Mouse (Mus musculus) kidney, postnatal 0 days (tissue): ENCODE data around the gene Ets2. TPM values are rescaled to one million over a fixed set of nuclear protein-coding genes. Genes with fewer than 3 reads are reported as not detected.

Experiments
- ATAC-seq: fragments of 200-750 bp; cut with Nextera tagmentation; replicated peaks from 2 replicates; pipeline ENCODE4 v1.8.0; 2017; ENCODE audit warnings: low read depth, moderate number of reproducible peaks, moderate TSS enrichment, moderate library complexity; ENCODE audit not compliant: low FRiP score
- DNase-seq: peaks from one replicate; pipeline ENCODE4 v3.0.0-alpha.2; 2016; ENCODE audit warnings: low spot score
- H3K27ac ChIP-seq: fragments of 300-500 bp; sonication (generic); 2 replicates; pipeline ENCODE4 v1.5.1; 2014; ENCODE audit warnings: mild to moderate bottlenecking
- H3K27me3 ChIP-seq: fragments of 300-500 bp; sonication (generic); 2 replicates; pipeline ENCODE4 v1.6.1; 2014; ENCODE audit warnings: low read length, mixed read lengths; ENCODE audit not compliant: insufficient read depth
- H3K36me3 ChIP-seq: fragments of 300-500 bp; sonication (generic); 2 replicates; pipeline ENCODE4 v1.6.1; 2014; ENCODE audit warnings: low read length, mixed read lengths; ENCODE audit not compliant: insufficient read depth
- H3K4me1 ChIP-seq: fragments of 300-500 bp; sonication (generic); replicated peaks from 2 replicates; pipeline ENCODE4 v1.6.1; 2014; ENCODE audit warnings: antibody characterized with exemption, low read length, mixed read lengths; ENCODE audit not compliant: insufficient read depth
- H3K4me2 ChIP-seq: fragments of 300-500 bp; sonication (generic); 2 replicates; pipeline ENCODE4 v1.6.1; 2014; ENCODE audit warnings: mild to moderate bottlenecking, low read length, moderate library complexity, mixed read lengths
- H3K4me3 ChIP-seq: fragments of 300-500 bp; sonication (generic); replicated peaks from 2 replicates; pipeline ENCODE4 v1.5.1; 2014; ENCODE audit warnings: low read depth, low read length
- H3K9ac ChIP-seq: fragments of 300-500 bp; sonication (generic); 2 replicates; pipeline ENCODE4 v1.6.1; 2014; ENCODE audit warnings: low read depth, low read length
- H3K9me3 ChIP-seq: fragments of 300-500 bp; sonication (generic); replicated peaks from 2 replicates; pipeline ENCODE4 v1.6.1; 2016; ENCODE audit warnings: low read length, inconsistent platforms, mixed read lengths
- CTCF ChIP-seq: IDR thresholded peaks from 2 replicates; pipeline ENCODE4 v1.5.1; 2016; ENCODE audit warnings: antibody characterized with exemption, low read depth, mild to moderate bottlenecking, moderate library complexity
- WGBS: fragments of 180-500 bp; shearing (Covaris S2); extraction: QIAGEN DNeasy Blood & Tissue Kit; methylation state at CpG from one replicate; pipeline ENCODE4 v1.1.7; 2014; 5-methylcytosine and 5-hydroxymethylcytosine counted together
- polyA plus RNA-seq: library from polyadenylated mRNA; unstranded; fragments of >200 nt; fragmentation: Nextera tagmentation; extraction: Ambion mirVana; gene quantifications from 2 replicates; pipeline ENCODE4 v1.2.1, GENCODE M21; 2015

Gene Ets2
- polyA plus RNA-seq, 1 experiment from 2014 or later = 50.8 TPM

DNA sequence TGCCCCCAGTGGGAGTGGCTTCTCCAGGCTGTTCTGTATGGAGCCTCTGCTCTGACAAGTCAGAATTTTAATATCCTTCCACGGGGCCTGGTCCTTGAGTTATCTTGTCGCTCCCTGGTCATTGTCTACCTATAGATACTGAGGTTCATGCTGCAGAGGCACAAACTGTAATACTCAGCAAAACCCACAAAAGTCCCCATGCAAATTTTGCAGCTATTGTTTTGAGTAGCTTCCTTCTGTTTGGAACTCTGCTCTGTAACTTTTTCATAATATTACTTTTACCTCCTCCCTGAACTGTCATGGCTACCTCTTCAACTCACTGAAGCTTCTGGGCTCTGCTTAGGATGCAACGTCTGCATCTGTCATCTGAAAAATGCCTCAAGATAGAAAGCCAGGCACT is 43.8 kb downstream of the Ets2 start:
- 76% methylated on average over 3 of the region's 3 CpGs for WGBS

DNA sequence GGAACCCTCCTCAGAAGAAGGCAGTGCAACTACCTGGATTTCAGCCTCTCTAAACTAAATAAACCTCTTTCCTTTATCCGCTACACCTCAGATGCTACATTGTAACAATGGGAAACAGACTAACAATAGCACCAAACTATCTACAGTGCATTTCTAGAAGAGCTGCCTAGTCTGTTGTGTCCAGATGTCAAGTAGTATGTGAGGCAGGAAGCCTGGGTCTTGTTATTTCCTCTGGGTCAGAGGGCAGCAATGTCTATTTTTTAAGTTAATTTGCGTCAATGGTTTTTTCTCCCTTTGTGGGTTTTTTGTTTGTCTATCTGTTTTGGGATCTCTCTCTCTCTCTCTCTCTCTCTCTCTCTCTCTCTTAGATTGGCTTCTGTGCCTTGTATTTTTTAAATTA is 44.7 kb downstream of the Ets2 start:
- no peak overlapping the region for H3K4me3 ChIP-seq
- H3K9ac ChIP-seq = no peak overlapping the region
- H3K36me3 ChIP-seq = no peaks in the 10 kb centered on the region
- TF ChIP-seq CTCF = no peak
- no peaks in the 10 kb centered on the region for H3K27me3 ChIP-seq
- peaks cover 4% of the 10 kb centered on the region; the same call in 1 of the 2 replicates for H3K4me1 ChIP-seq
- peak overlapping the region; percentile 31; the same call in 1 of the 2 replicates for H3K27ac ChIP-seq
- WGBS = 73% methylated on average over 2 of the region's 2 CpGs
- no peaks in the 10 kb centered on the region for H3K9me3 ChIP-seq
- peak; percentile 66 for DNase-seq
- no peak for ATAC-seq
- no peak overlapping the region for H3K4me2 ChIP-seq

More for the DNA sequence above, 43.8 kb downstream of the Ets2 start:
- no peak overlapping the region for H3K4me3 ChIP-seq
- no peaks in the 10 kb centered on the region for H3K36me3 ChIP-seq
- no peak overlapping the region for H3K4me2 ChIP-seq
- no peaks in the 10 kb centered on the region for H3K27me3 ChIP-seq
- H3K9me3 ChIP-seq = no peaks in the 10 kb centered on the region
- DNase-seq (no peak), ATAC-seq (no peak)
- TF ChIP-seq CTCF = no peak
- H3K9ac ChIP-seq = no peak overlapping the region
- H3K27ac ChIP-seq = no peak overlapping the region
- peaks cover 4% of the 10 kb centered on the region; the same call in 1 of the 2 replicates for H3K4me1 ChIP-seq

DNA sequence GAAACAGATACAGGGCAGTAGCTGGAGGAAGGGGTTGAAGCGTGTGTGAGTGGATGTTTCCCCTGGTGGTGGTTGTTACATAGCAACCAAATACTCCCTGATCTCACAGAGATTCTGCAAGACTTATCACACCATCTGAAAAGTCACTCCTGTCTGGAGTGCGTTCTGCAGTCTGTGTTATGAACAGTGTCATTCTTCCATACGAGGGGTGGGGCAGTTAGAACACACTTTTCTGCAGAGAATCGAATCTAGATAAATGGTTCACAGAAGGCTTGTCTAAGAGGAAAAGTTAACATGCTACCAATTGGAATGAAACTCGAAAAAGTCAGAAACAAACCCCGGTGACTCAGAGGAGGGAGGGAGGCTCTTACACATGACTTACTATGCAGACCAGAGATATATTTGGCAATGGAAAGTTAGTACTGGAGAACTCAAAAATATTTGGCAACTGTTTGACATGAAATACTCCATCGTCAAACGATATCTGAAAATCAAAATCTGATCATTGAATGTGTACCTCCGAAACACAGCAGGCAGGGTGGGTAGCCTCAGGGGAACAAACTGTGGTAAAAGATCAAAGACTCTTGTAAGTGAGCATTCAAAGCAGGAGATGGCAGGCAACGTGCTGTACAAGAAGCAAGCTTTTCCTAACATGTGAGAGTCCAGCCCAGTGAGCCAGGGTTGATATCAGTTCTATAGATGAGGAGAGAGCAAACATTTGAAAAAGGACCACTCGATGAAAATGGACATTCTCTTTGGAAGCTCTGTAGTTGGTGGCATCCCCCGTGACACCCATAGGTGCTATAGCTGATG is 47.6 kb downstream of the Ets2 start:
- H3K36me3 ChIP-seq = no peaks in the 10 kb centered on the region
- ATAC-seq (no peak), DNase-seq (no peak)
- no peaks in the 10 kb centered on the region for H3K9me3 ChIP-seq
- H3K27me3 ChIP-seq = no peaks in the 10 kb centered on the region
- TF ChIP-seq CTCF = no peak; the same call in 1 of the 2 replicates
- WGBS = 63% methylated on average over 12 of the region's 12 CpGs
- no peak overlapping the region for H3K4me3 ChIP-seq
- peaks cover 12% of the 10 kb centered on the region; the same call in 1 of the 2 replicates for H3K4me1 ChIP-seq
- H3K9ac ChIP-seq = no peak overlapping the region
- H3K4me2 ChIP-seq = no peak overlapping the region
- no peak overlapping the region for H3K27ac ChIP-seq

DNA sequence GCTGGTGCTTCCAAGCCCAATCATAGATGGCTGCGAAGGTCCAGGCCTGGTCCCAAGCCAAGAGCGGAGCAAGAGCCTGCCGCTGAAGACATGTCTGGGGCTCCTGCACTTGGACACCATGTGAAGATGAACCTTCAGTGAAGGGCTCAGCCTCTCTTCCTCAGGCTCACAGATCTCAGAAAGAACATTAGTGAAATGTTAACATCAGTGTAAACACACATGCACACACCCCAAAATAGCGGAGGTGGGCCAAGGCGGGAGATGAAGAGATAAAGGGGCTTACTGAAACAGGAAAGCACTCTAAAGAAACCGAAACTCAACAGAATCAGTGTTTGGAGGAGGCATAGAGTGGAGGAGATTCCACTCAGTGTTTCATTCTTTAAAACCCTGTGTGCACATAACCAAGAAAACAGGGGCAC is 48.3 kb downstream of the Ets2 start:
- Histone ChIP-seq H3K27ac (0 out of 2 replicates have a peak overlapping the region, but pooled peaks have one; percentile 36), H3K4me2 (no peak overlapping the region), H3K9ac (no peak overlapping the region), H3K9me3 (no peaks in the 10 kb centered on the region), H3K4me3 (no peak overlapping the region), H3K36me3 (no peaks in the 10 kb centered on the region), H3K27me3 (no peaks in the 10 kb centered on the region), H3K4me1 (peaks cover 12% of the 10 kb centered on the region; the same call in 1 of the 2 replicates)
- no peak for DNase-seq
- ATAC-seq = no peak
- no peak for TF ChIP-seq CTCF
- WGBS = 69% methylated on average over 6 of the region's 6 CpGs

DNA sequence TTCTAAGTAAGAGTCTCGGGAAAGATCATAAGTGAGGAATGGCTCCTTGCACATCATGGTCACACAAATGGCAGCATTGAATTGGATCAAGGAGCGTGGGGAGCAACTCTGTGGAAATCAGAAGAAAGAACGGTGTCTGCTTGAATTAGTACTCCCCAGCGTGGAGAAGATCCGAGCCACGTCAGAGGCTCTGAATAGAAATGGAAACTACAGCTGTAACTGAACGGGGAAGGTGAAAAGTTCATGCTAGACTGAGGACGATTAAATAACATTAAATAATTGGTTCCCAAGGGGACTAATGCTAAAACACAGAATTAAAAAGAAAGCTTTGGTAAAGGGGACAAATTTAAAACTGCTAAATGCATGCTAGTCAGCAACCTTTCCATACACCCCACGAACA is 50.6 kb downstream of the Ets2 start:
- Histone ChIP-seq H3K36me3 (no peaks in the 10 kb centered on the region), H3K4me3 (no peak overlapping the region), H3K9me3 (no peaks in the 10 kb centered on the region), H3K4me1 (peaks cover 12% of the 10 kb centered on the region; the same call in 1 of the 2 replicates), H3K27ac (no peak overlapping the region), H3K4me2 (no peak overlapping the region), H3K9ac (no peak overlapping the region), H3K27me3 (no peaks in the 10 kb centered on the region)
- no peak for DNase-seq
- TF ChIP-seq CTCF = no peak
- ATAC-seq = no peak
- 52% methylated on average over 9 of the region's 9 CpGs for WGBS

DNA sequence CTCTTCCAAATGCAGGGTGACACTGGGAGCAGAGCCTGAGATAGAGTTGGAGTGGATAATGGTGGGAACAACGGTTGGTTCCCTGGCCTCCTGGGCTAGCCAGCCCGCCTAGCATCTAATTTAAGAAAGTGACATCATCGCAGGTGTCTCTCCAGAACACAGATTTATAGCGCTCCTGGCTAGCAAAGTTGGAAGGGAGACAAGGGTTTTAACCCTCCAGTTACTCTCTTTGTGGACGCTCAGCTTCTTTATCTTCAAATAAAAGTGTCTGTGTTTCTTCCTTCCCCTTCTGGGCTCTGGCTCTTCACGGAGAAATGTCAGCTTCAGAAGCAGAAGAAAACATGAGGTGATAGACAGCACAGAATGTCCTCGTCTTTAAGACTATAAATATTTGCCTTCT is 51.4 kb downstream of the Ets2 start:
- H3K4me3 ChIP-seq = no peak overlapping the region
- TF ChIP-seq CTCF = no peak
- H3K36me3 ChIP-seq = no peaks in the 10 kb centered on the region
- DNase-seq = no peak
- no peak overlapping the region for H3K4me2 ChIP-seq
- no peak for ATAC-seq
- no peaks in the 10 kb centered on the region for H3K27me3 ChIP-seq
- no peak overlapping the region for H3K27ac ChIP-seq
- H3K9me3 ChIP-seq = no peaks in the 10 kb centered on the region
- peaks cover 12% of the 10 kb centered on the region; the same call in 1 of the 2 replicates for H3K4me1 ChIP-seq
- WGBS = 22% methylated on average over 7 of the region's 7 CpGs
- H3K9ac ChIP-seq = no peak overlapping the region
